Mouse (Mus musculus): Measurements from ENCODE around the gene Secisbp2. TPM values are rescaled to one million over a fixed set of nuclear protein-coding genes. Genes with fewer than 3 reads are reported as not detected.
"Not testable (repeated sequence)": the region's sequence is repeated elsewhere in the genome, so short reads cannot be mapped to it uniquely, and the experiment has no call there.

The Secisbp2 gene
- polyA plus RNA-seq, 1 experiment from 2014 or later: 21.2 TPM

GRCm38 (mm10) chr13:51653961-51654360 is 2.5 kb downstream of the Secisbp2 start:
- 95% methylated on average over 9 of the region's 9 CpGs for WGBS
- H3K36me3 ChIP-seq (ENCODE audit: control insufficient read depth, insufficient read depth, low read length): peaks cover 24% of the 10 kb centered on the region
- no peak for ATAC-seq (ENCODE audit: low FRiP score, low TSS enrichment)

GRCm38 (mm10) chr13:51656516-51657235 is 5.2 kb downstream of the Secisbp2 start:
- H3K4me3 ChIP-seq (ENCODE audit: low read depth, low read length): no peak overlapping the region
- peaks cover 34% of the 10 kb centered on the region for H3K36me3 ChIP-seq (ENCODE audit: control insufficient read depth, insufficient read depth, low read length)
- DNase-seq (ENCODE audit: low spot score): no peak
- H3K27me3 ChIP-seq (ENCODE audit: control insufficient read depth, insufficient read depth, low read length): no peaks in the 10 kb centered on the region
- no peak overlapping the region for H3K27ac ChIP-seq (replicated peaks)
- TF ChIP-seq CTCF (IDR thresholded peaks at IDR 0.05; ENCODE audit: low read depth) (no peak), EP300 (optimal IDR thresholded peaks at IDR 0.05) (no peak)
- ATAC-seq (ENCODE audit: low FRiP score, low TSS enrichment): no peak
- WGBS: 95% methylated on average over 13 of the region's 13 CpGs
- no peaks in the 10 kb centered on the region for H3K9me3 ChIP-seq (ENCODE audit: control insufficient read depth, low read length)
- no peaks in the 10 kb centered on the region for H3K4me1 ChIP-seq (replicated peaks; ENCODE audit: control insufficient read depth, insufficient read depth)
- H3K4me2 ChIP-seq (replicated peaks; ENCODE audit: low read depth): no peak overlapping the region
- no peak overlapping the region for H3K9ac ChIP-seq (ENCODE audit: low read length)

More at GRCm38 (mm10) chr13:51653961-51654360, 2.5 kb downstream of the Secisbp2 start:
- H3K9me3 ChIP-seq (ENCODE audit: control insufficient read depth, low read length): no peaks in the 10 kb centered on the region
- no peak overlapping the region for H3K27ac ChIP-seq (replicated peaks)
- no peaks in the 10 kb centered on the region for H3K4me1 ChIP-seq (replicated peaks; ENCODE audit: control insufficient read depth, insufficient read depth)
- no peak overlapping the region for H3K4me2 ChIP-seq (replicated peaks; ENCODE audit: low read depth)
- no peak overlapping the region for H3K9ac ChIP-seq (ENCODE audit: low read length)
- no peak for TF ChIP-seq EP300 (optimal IDR thresholded peaks at IDR 0.05)
- no peak for TF ChIP-seq CTCF (IDR thresholded peaks at IDR 0.05; ENCODE audit: low read depth)
- H3K27me3 ChIP-seq (ENCODE audit: control insufficient read depth, insufficient read depth, low read length): no peaks in the 10 kb centered on the region
- no peak overlapping the region for H3K4me3 ChIP-seq (ENCODE audit: low read depth, low read length)
- DNase-seq (ENCODE audit: low spot score): no peak

GRCm38 (mm10) chr13:51658094-51658493 is 6.6 kb downstream of the Secisbp2 start:
- peaks cover 41% of the 10 kb centered on the region for H3K36me3 ChIP-seq (ENCODE audit: control insufficient read depth, insufficient read depth, low read length)
- no peak overlapping the region for H3K4me2 ChIP-seq (replicated peaks; ENCODE audit: low read depth)
- no peak overlapping the region for H3K27ac ChIP-seq (replicated peaks)
- DNase-seq (ENCODE audit: low spot score): no peak
- TF ChIP-seq EP300 (optimal IDR thresholded peaks at IDR 0.05): no peak
- no peak for TF ChIP-seq CTCF (IDR thresholded peaks at IDR 0.05; ENCODE audit: low read depth)
- ATAC-seq (ENCODE audit: low FRiP score, low TSS enrichment): no peak
- no peak overlapping the region for H3K9ac ChIP-seq (ENCODE audit: low read length)
- no peaks in the 10 kb centered on the region for H3K27me3 ChIP-seq (ENCODE audit: control insufficient read depth, insufficient read depth, low read length)
- WGBS: 90% methylated on average over 3 of the region's 3 CpGs
- no peak overlapping the region for H3K4me3 ChIP-seq (ENCODE audit: low read depth, low read length)
- H3K9me3 ChIP-seq (ENCODE audit: control insufficient read depth, low read length): no peaks in the 10 kb centered on the region
- no peaks in the 10 kb centered on the region for H3K4me1 ChIP-seq (replicated peaks; ENCODE audit: control insufficient read depth, insufficient read depth)

- Histone ChIP-seq H3K4me2 (replicated peaks; ENCODE audit: low read depth) (no peak overlapping the region), H3K9ac (ENCODE audit: low read length) (no peak overlapping the region), H3K27me3 (ENCODE audit: control insufficient read depth, insufficient read depth, low read length) (no peaks in the 10 kb centered on the region), H3K4me1 (replicated peaks; ENCODE audit: control insufficient read depth, insufficient read depth) (no peaks in the 10 kb centered on the region), H3K36me3 (ENCODE audit: control insufficient read depth, insufficient read depth, low read length) (peaks cover 38% of the 10 kb centered on the region), H3K4me3 (ENCODE audit: low read depth, low read length) (no peak overlapping the region), H3K9me3 (ENCODE audit: control insufficient read depth, low read length) (no peaks in the 10 kb centered on the region), H3K27ac (replicated peaks) (no peak overlapping the region)
- TF ChIP-seq EP300 (optimal IDR thresholded peaks at IDR 0.05): no peak
- TF ChIP-seq CTCF (IDR thresholded peaks at IDR 0.05; ENCODE audit: low read depth): no peak
- no peak for DNase-seq (ENCODE audit: low spot score)
- 98% methylated on average over 7 of the region's 7 CpGs for WGBS
- ATAC-seq (ENCODE audit: low FRiP score, low TSS enrichment): no peak
Observed at GRCm38 (mm10) chr13:51659573-51659972, 8.1 kb downstream of the Secisbp2 start.

GRCm38 (mm10) chr13:51663561-51663960 is 12.1 kb downstream of the Secisbp2 start:
- H3K4me1 ChIP-seq (replicated peaks; ENCODE audit: control insufficient read depth, insufficient read depth): no peaks in the 10 kb centered on the region
- no peak overlapping the region for H3K9ac ChIP-seq (ENCODE audit: low read length)
- DNase-seq (ENCODE audit: low spot score): no peak
- H3K27ac ChIP-seq (replicated peaks): no peak overlapping the region
- no peak for TF ChIP-seq EP300 (optimal IDR thresholded peaks at IDR 0.05)
- TF ChIP-seq CTCF (IDR thresholded peaks at IDR 0.05; ENCODE audit: low read depth): no peak
- no peaks in the 10 kb centered on the region for H3K27me3 ChIP-seq (ENCODE audit: control insufficient read depth, insufficient read depth, low read length)
- peaks cover 22% of the 10 kb centered on the region for H3K36me3 ChIP-seq (ENCODE audit: control insufficient read depth, insufficient read depth, low read length)
- H3K4me2 ChIP-seq (replicated peaks; ENCODE audit: low read depth): no peak overlapping the region
- WGBS: 88% methylated on average over 2 of the region's 2 CpGs
- no peak overlapping the region for H3K4me3 ChIP-seq (ENCODE audit: low read depth, low read length)
- no peaks in the 10 kb centered on the region for H3K9me3 ChIP-seq (ENCODE audit: control insufficient read depth, low read length)
- no peak for ATAC-seq (ENCODE audit: low FRiP score, low TSS enrichment)

- not testable (repeated sequence) for H3K4me2 ChIP-seq (replicated peaks; ENCODE audit: low read depth); H3K9ac ChIP-seq (ENCODE audit: low read length); H3K4me1 ChIP-seq (replicated peaks; ENCODE audit: control insufficient read depth, insufficient read depth); ATAC-seq (ENCODE audit: low FRiP score, low TSS enrichment); H3K4me3 ChIP-seq (ENCODE audit: low read depth, low read length); H3K9me3 ChIP-seq (ENCODE audit: control insufficient read depth, low read length); H3K27ac ChIP-seq (replicated peaks); DNase-seq (ENCODE audit: low spot score); H3K27me3 ChIP-seq (ENCODE audit: control insufficient read depth, insufficient read depth, low read length)
- peaks cover 20% of the 10 kb centered on the region for H3K36me3 ChIP-seq (ENCODE audit: control insufficient read depth, insufficient read depth, low read length)
- WGBS: 90% methylated on average over 12 of the region's 12 CpGs
Observed at GRCm38 (mm10) chr13:51668195-51668594, 16.7 kb downstream of the Secisbp2 start.
